Mouse (Mus musculus) megakaryocyte, embryonic 14.5 days (primary cell): ENCODE data around the gene Gm21317.
"Not testable (repeated sequence)": the region's sequence is repeated elsewhere in the genome, so short reads cannot be mapped to it uniquely, and the experiment has no call there.

Experiments
- FLI1 ChIP-seq: IDR thresholded peaks from 2 replicates; pipeline ENCODE4 v1.6.1; 2012; ENCODE audit warnings: low read length, inconsistent platforms, mixed read lengths
- GATA1 ChIP-seq: IDR thresholded peaks from 3 replicates; pipeline ENCODE4 v1.6.1; 2012; ENCODE audit warnings: mixed read lengths, low read length, inconsistent platforms, borderline replicate concordance

- TF ChIP-seq GATA1, FLI1: not testable (repeated sequence)
Observed at GRCm38 (mm10) chrY:82224927-82225326, at the start of gene Gm21317.
